Mouse (Mus musculus) T-helper 17 cell (primary cell): ENCODE results near the gene Kank4.

Experiments
- in situ Hi-C, 2 experiments: fragments of 300-600 bp; cut with MboI, MseI; formaldehyde crosslinking; loops; 1 replicate in 1 of 2; 2 replicates in 1 of 2; pipeline ENCODE4 v1.15.1; 2025; ENCODE audit warnings: high pct_unique_total_duplicates in 2 of 2

Kank4 gene

GRCm38 (mm10) chr4:98718547-98718917 lies 98.8 kb downstream of the Kank4 start:
- in situ Hi-C loops = loop anchor here in 1 of 2 experiments (10.0 to 25.0 kb wide), 3 partner anchors 206 to 1726 kb away; no protein-coding TSS in a partner anchor

- in situ Hi-C loops = loop anchor here in 1 of 2 experiments (10.0 to 25.0 kb wide), 3 partner anchors 206 to 1727 kb away; no protein-coding TSS in a partner anchor
Measured at GRCm38 (mm10) chr4:98717735-98718546, 99.4 kb downstream of the Kank4 start.

- in situ Hi-C loops = loop anchor here in 1 of 2 experiments (5.0 to 25.0 kb wide), 4 partner anchors 74 to 1734 kb away; no protein-coding TSS in a partner anchor
Measured at GRCm38 (mm10) chr4:98710891-98711290, 106.4 kb downstream of the Kank4 start.
